Mouse (Mus musculus): Measurements from ENCODE around the gene Nppc. TPM values are rescaled to one million over a fixed set of nuclear protein-coding genes. Genes with fewer than 3 reads are reported as not detected.

The Nppc gene
- total RNA-seq, 2 experiments from 2014 or later: 8.6 to 10.5 TPM

- TF ChIP-seq CTCF (IDR thresholded peaks at IDR 0.05): peak; percentile 32
- no peak for DNase-seq (ENCODE audit: extremely low spot score in 1 of 2, low spot score in 2 of 2)
- no peak overlapping the region for H3K27ac ChIP-seq
- no peak overlapping the region for H3K4me3 ChIP-seq
- intact Hi-C loops (cut with DNase I): no loop called here
Observed at GRCm38 (mm10) chr1:86698721-86699120, 28.4 kb upstream of the Nppc start.

- DNase-seq (ENCODE audit: extremely low spot score in 1 of 2, low spot score in 2 of 2): no peak
- intact Hi-C loops (cut with DNase I): no loop called here
- H3K4me3 ChIP-seq: no peak overlapping the region
- peak; percentile 21 for TF ChIP-seq CTCF (IDR thresholded peaks at IDR 0.05)
- no peak overlapping the region for H3K27ac ChIP-seq
Observed at GRCm38 (mm10) chr1:86696948-86697347, 26.6 kb upstream of the Nppc start.

GRCm38 (mm10) chr1:86691027-86691426 is 20.7 kb upstream of the Nppc start:
- Histone ChIP-seq H3K4me3 (no peak overlapping the region), H3K27ac (no peak overlapping the region)
- no peak for TF ChIP-seq CTCF (IDR thresholded peaks at IDR 0.05)
- intact Hi-C loops (cut with DNase I): no loop called here
- DNase-seq (ENCODE audit: extremely low spot score in 1 of 2, low spot score in 2 of 2): no peak

GRCm38 (mm10) chr1:86687236-86687635 is 16.9 kb upstream of the Nppc start:
- intact Hi-C loops (cut with DNase I): no loop called here
- DNase-seq (ENCODE audit: extremely low spot score in 1 of 2, low spot score in 2 of 2): no peak
- no peak for TF ChIP-seq CTCF (IDR thresholded peaks at IDR 0.05)
- Histone ChIP-seq H3K4me3 (no peak overlapping the region), H3K27ac (no peak overlapping the region)

- DNase-seq (ENCODE audit: extremely low spot score in 1 of 2, low spot score in 2 of 2): no peak
- intact Hi-C loops (cut with DNase I): no loop called here
- no peak for TF ChIP-seq CTCF (IDR thresholded peaks at IDR 0.05)
- Histone ChIP-seq H3K27ac (no peak overlapping the region), H3K4me3 (no peak overlapping the region)
Observed at GRCm38 (mm10) chr1:86678667-86679066, 8.3 kb upstream of the Nppc start.

- H3K27ac ChIP-seq: no peak overlapping the region
- intact Hi-C loops (cut with DNase I): no loop called here
- H3K4me3 ChIP-seq: no peak overlapping the region
- TF ChIP-seq CTCF (IDR thresholded peaks at IDR 0.05): no peak
- DNase-seq (ENCODE audit: extremely low spot score in 1 of 2, low spot score in 2 of 2): no peak
Observed at GRCm38 (mm10) chr1:86677624-86678023, 7.3 kb upstream of the Nppc start.

- DNase-seq (ENCODE audit: extremely low spot score in 1 of 2, low spot score in 2 of 2): no peak
- TF ChIP-seq CTCF (IDR thresholded peaks at IDR 0.05): no peak
- no peak overlapping the region for H3K27ac ChIP-seq
- no peak overlapping the region for H3K4me3 ChIP-seq
- intact Hi-C loops (cut with DNase I): no loop called here
Observed at GRCm38 (mm10) chr1:86675126-86675525, 4.8 kb upstream of the Nppc start.

GRCm38 (mm10) chr1:86674385-86674784 is 4.0 kb upstream of the Nppc start:
- no peak for DNase-seq (ENCODE audit: extremely low spot score in 1 of 2, low spot score in 2 of 2)
- no peak overlapping the region for H3K27ac ChIP-seq
- no peak for TF ChIP-seq CTCF (IDR thresholded peaks at IDR 0.05)
- intact Hi-C loops (cut with DNase I): loop anchor here (5.0 kb wide), 1 partner anchor 188 kb away; no protein-coding TSS in a partner anchor
- H3K4me3 ChIP-seq: no peak overlapping the region

- intact Hi-C loops (cut with DNase I): loop anchor here (1.0 to 5.0 kb wide), 3 partner anchors 193 to 518 kb away; no protein-coding TSS in a partner anchor
- H3K27ac ChIP-seq: peak overlapping the region; percentile 73
- peak; percentile 76 for TF ChIP-seq CTCF (IDR thresholded peaks at IDR 0.05)
- peak; percentile 65 to 67 for DNase-seq (ENCODE audit: extremely low spot score in 1 of 2, low spot score in 2 of 2)
- H3K4me3 ChIP-seq: peak overlapping the region; percentile 61
Observed at GRCm38 (mm10) chr1:86669552-86670273, 658 bp downstream of the Nppc start.

GRCm38 (mm10) chr1:86665091-86665490 is 5.3 kb downstream of the Nppc start:
- DNase-seq (ENCODE audit: extremely low spot score in 1 of 2, low spot score in 2 of 2): no peak
- no peak overlapping the region for H3K4me3 ChIP-seq
- H3K27ac ChIP-seq: no peak overlapping the region
- intact Hi-C loops (cut with DNase I): loop anchor here (5.0 kb wide), 1 partner anchor 522 kb away; no protein-coding TSS in a partner anchor
- TF ChIP-seq CTCF (IDR thresholded peaks at IDR 0.05): no peak

- TF ChIP-seq CTCF (IDR thresholded peaks at IDR 0.05): no peak
- H3K27ac ChIP-seq: no peak overlapping the region
- no peak for DNase-seq (ENCODE audit: extremely low spot score in 1 of 2, low spot score in 2 of 2)
- no peak overlapping the region for H3K4me3 ChIP-seq
- intact Hi-C loops (cut with DNase I): no loop called here
Observed at GRCm38 (mm10) chr1:86657071-86657470, 13.3 kb downstream of the Nppc start.

GRCm38 (mm10) chr1:86652675-86653074 is 17.7 kb downstream of the Nppc start:
- Histone ChIP-seq H3K27ac (no peak overlapping the region), H3K4me3 (no peak overlapping the region)
- TF ChIP-seq CTCF (IDR thresholded peaks at IDR 0.05): peak; percentile 33
- intact Hi-C loops (cut with DNase I): no loop called here
- DNase-seq (ENCODE audit: extremely low spot score in 1 of 2, low spot score in 2 of 2): no peak

- intact Hi-C loops (cut with DNase I): loop anchor here (1.0 kb wide), 2 partner anchors 392 to 537 kb away; no protein-coding TSS in a partner anchor
- peak; percentile 76 to 81 for DNase-seq (ENCODE audit: extremely low spot score in 1 of 2, low spot score in 2 of 2)
- no peak overlapping the region for H3K27ac ChIP-seq
- no peak overlapping the region for H3K4me3 ChIP-seq
- TF ChIP-seq CTCF (IDR thresholded peaks at IDR 0.05): peak; percentile 95
Observed at GRCm38 (mm10) chr1:86650272-86650671, 20.1 kb downstream of the Nppc start.

All from left cerebral cortex, adult 2 months (tissue).